Comparison of ENCODE assay signal across 20 mouse cellular contexts in genomic region chr1:121803338-121803737, GRCm38 (mm10).
DNase-seq lines count a peak whose midpoint lies in the region; ATAC-seq and TF ChIP-seq lines count a peak whose summit lies in the region.
"Had no signal": no experiment of that assay in that cellular context is flagged by ENCODE, and none has a peak within 500 bp of the region (broad histone marks: within the 10 kb centered on the region; RNA-seq: fewer than 3 reads in every experiment).

No protein-coding gene starts in this region.

- H3K9me3 ChIP-seq in hindbrain, embryonic 14.5 days (ENCODE audit: control insufficient read depth, low read length), result 0 out of 2 replicates have a peak, but pooled peaks cover 4% of the 10 kb centered on the region
- H3K9me3 ChIP-seq: embryonic facial prominence, embryonic 12.5 days; heart, embryonic 10.5 days; limb, embryonic 15.5 days; lung, embryonic 15.5 days; neural tube, embryonic 12.5 days had no signal

- no peak overlapping the region for H3K9ac ChIP-seq in hindbrain, embryonic 14.5 days
- H3K9ac ChIP-seq: embryonic facial prominence, embryonic 12.5 days; limb, embryonic 15.5 days; lung, embryonic 15.5 days; neural tube, embryonic 12.5 days had no signal

- no peak overlapping the region for H3K4me3 ChIP-seq in left cerebral cortex, adult 2 months
- H3K4me3 ChIP-seq in hindbrain, embryonic 14.5 days (replicated peaks; ENCODE audit: low read length), result no peak overlapping the region
- H3K4me3 ChIP-seq: embryonic facial prominence, embryonic 12.5 days; heart, embryonic 10.5 days; limb, embryonic 15.5 days; lung, embryonic 15.5 days; neural tube, embryonic 12.5 days had no signal

- no peak overlapping the region for H3K4me2 ChIP-seq in hindbrain, embryonic 14.5 days (replicated peaks)
- H3K4me2 ChIP-seq: embryonic facial prominence, embryonic 12.5 days; limb, embryonic 15.5 days; lung, embryonic 15.5 days; neural tube, embryonic 12.5 days had no signal

- no peak for ATAC-seq in hindbrain, embryonic 14.5 days (ENCODE audit: low FRiP score)
- ATAC-seq: inflammation-experienced regulatory T-cells, adult 6 months; midbrain, embryonic 16.5 days had no signal

- WGBS in hindbrain, embryonic 14.5 days, result 77% methylated on average over 2 of the region's 2 CpGs

- peak; percentile 12 to 19 for DNase-seq in cerebellum, postnatal 10 days
- no peak for DNase-seq in cerebellum, postnatal 4 days (ENCODE audit: low spot score in 2 of 2)
- no peak for DNase-seq in left cerebral cortex, adult 2 months (ENCODE audit: extremely low spot score in 1 of 2, low spot score in 2 of 2)
- no peak for DNase-seq in left cerebral cortex, postnatal 4 days
- peak; percentile 46 for DNase-seq in R1 (ENCODE audit: low read depth, low spot score)
- peak; percentile 4 to 13 for DNase-seq in thymus, postnatal 36 days
- DNase-seq in hindbrain, embryonic 14.5 days (ENCODE audit: low spot score), result no peak
- DNase-seq in urinary bladder, postnatal 36 days (ENCODE audit: low spot score in 2 of 2), result no peak
- DNase-seq: gastrocnemius, postnatal 25 days; heart, postnatal 36 days; layer of hippocampus, adult 9-11 months; right cerebral cortex, postnatal 4 days had no signal

- TF ChIP-seq CTCF in left cerebral cortex, adult 2 months (IDR thresholded peaks at IDR 0.05), result peak; percentile 6; the same call in 1 of the 2 replicates

- H3K4me1 ChIP-seq in hindbrain, embryonic 14.5 days (replicated peaks; ENCODE audit: control insufficient read depth, insufficient read depth, low read length), result no peaks in the 10 kb centered on the region
- H3K4me1 ChIP-seq: embryonic facial prominence, embryonic 12.5 days; heart, embryonic 10.5 days; limb, embryonic 15.5 days; lung, embryonic 15.5 days; neural tube, embryonic 12.5 days had no signal

- H3K36me3 ChIP-seq in hindbrain, embryonic 14.5 days (replicated peaks; ENCODE audit: control insufficient read depth, insufficient read depth), result no peaks in the 10 kb centered on the region
- H3K36me3 ChIP-seq: embryonic facial prominence, embryonic 12.5 days; G1E; heart, embryonic 10.5 days; limb, embryonic 15.5 days; lung, embryonic 15.5 days; neural tube, embryonic 12.5 days had no signal

- H3K27me3 ChIP-seq in hindbrain, embryonic 14.5 days (ENCODE audit: control insufficient read depth, insufficient read depth, low read length), result no peaks in the 10 kb centered on the region
- H3K27me3 ChIP-seq: embryonic facial prominence, embryonic 12.5 days; limb, embryonic 15.5 days; lung, embryonic 15.5 days; neural tube, embryonic 12.5 days had no signal

- no peak overlapping the region for H3K27ac ChIP-seq in left cerebral cortex, adult 2 months
- no peak overlapping the region for H3K27ac ChIP-seq in hindbrain, embryonic 14.5 days
- H3K27ac ChIP-seq: embryonic facial prominence, embryonic 12.5 days; heart, embryonic 10.5 days; limb, embryonic 15.5 days; lung, embryonic 15.5 days; neural tube, embryonic 12.5 days had no signal

- intact Hi-C loops in left cerebral cortex, adult 2 months (cut with DNase I), result no loop called here
- intact Hi-C loops in left cerebral cortex, postnatal 4 days (cut with DNase I), result no loop called here

Comparison
In these comparisons a context has a peak if more than half of its experiments do, and no peak if none do; other contexts are left out.
1. DNase-seq: peak in cerebellum, postnatal 10 days (2 of 2), R1 (single experiment) and thymus, postnatal 36 days (2 of 2); none in cerebellum, postnatal 4 days (0 of 2), left cerebral cortex, adult 2 months (0 of 2), left cerebral cortex, postnatal 4 days (single experiment), hindbrain, embryonic 14.5 days (single experiment) and urinary bladder, postnatal 36 days (0 of 2).